Mouse (Mus musculus): ENCODE measurements around the gene Ngf. TPM values are rescaled to one million over a fixed set of nuclear protein-coding genes. Genes with fewer than 3 reads are reported as not detected.

The Ngf gene
- polyA plus RNA-seq, 1 experiment, result 1.1 TPM

GRCm38 (mm10) chr3:102500031-102500430 is 30.3 kb downstream of the Ngf start:
- no peak for TF ChIP-seq CTCF (IDR thresholded peaks at IDR 0.05; ENCODE audit: low read depth, low read length)
- TF ChIP-seq POLR2A (IDR thresholded peaks at IDR 0.05; ENCODE audit: insufficient read depth, low read length), result no peak
- no peak for TF ChIP-seq EP300 (IDR thresholded peaks at IDR 0.05; ENCODE audit: insufficient read depth, low read depth, low read length)
- no peaks in the 10 kb centered on the region for H3K27me3 ChIP-seq (ENCODE audit: control insufficient read depth, insufficient read depth, low read length, poor library complexity, severe bottlenecking)
- no peak overlapping the region for H3K27ac ChIP-seq (ENCODE audit: insufficient read depth, low read length)
- H3K9me3 ChIP-seq (replicated peaks; ENCODE audit: control insufficient read depth, insufficient read depth, low read length, poor library complexity, severe bottlenecking), result no peaks in the 10 kb centered on the region
- H3K4me1 ChIP-seq (ENCODE audit: control insufficient read depth, insufficient read depth, low read length), result no peaks in the 10 kb centered on the region
- H3K4me3 ChIP-seq (ENCODE audit: low read depth, low read length), result no peak overlapping the region
- H3K9ac ChIP-seq (ENCODE audit: low read depth, poor library complexity, severe bottlenecking), result no peak overlapping the region
- no peaks in the 10 kb centered on the region for H3K36me3 ChIP-seq (ENCODE audit: control insufficient read depth, insufficient read depth, low read length, poor library complexity, severe bottlenecking)

DNA sequence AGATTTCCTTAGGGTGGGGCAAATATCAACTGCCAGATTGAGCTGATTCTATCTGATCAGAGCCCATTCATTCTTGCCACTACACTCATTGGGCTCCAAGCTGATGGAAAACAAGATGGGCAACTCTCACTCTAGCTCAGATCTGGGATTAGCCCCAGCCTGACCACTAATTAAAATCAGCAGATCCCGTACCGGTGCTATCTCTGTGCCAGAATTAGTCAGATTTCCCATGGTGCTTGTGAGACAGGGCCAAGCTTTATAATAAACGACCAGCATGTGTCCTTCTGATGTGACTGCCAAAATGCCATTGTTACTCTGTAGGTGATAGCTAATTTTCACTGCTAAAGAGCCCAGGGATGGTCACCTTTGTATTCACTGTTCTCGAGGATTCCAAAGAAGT is 31.5 kb downstream of the Ngf start:
- H3K36me3 ChIP-seq (ENCODE audit: control insufficient read depth, insufficient read depth, low read length, poor library complexity, severe bottlenecking), result no peaks in the 10 kb centered on the region
- H3K27me3 ChIP-seq (ENCODE audit: control insufficient read depth, insufficient read depth, low read length, poor library complexity, severe bottlenecking), result no peaks in the 10 kb centered on the region
- H3K9me3 ChIP-seq (replicated peaks; ENCODE audit: control insufficient read depth, insufficient read depth, low read length, poor library complexity, severe bottlenecking), result no peaks in the 10 kb centered on the region
- H3K27ac ChIP-seq (ENCODE audit: insufficient read depth, low read length), result no peak overlapping the region
- H3K4me1 ChIP-seq (ENCODE audit: control insufficient read depth, insufficient read depth, low read length), result no peaks in the 10 kb centered on the region
- TF ChIP-seq EP300 (IDR thresholded peaks at IDR 0.05; ENCODE audit: insufficient read depth, low read depth, low read length) (no peak), CTCF (IDR thresholded peaks at IDR 0.05; ENCODE audit: low read depth, low read length) (no peak), POLR2A (IDR thresholded peaks at IDR 0.05; ENCODE audit: insufficient read depth, low read length) (no peak)
- H3K9ac ChIP-seq (ENCODE audit: low read depth, poor library complexity, severe bottlenecking), result no peak overlapping the region
- H3K4me3 ChIP-seq (ENCODE audit: low read depth, low read length), result no peak overlapping the region

DNA sequence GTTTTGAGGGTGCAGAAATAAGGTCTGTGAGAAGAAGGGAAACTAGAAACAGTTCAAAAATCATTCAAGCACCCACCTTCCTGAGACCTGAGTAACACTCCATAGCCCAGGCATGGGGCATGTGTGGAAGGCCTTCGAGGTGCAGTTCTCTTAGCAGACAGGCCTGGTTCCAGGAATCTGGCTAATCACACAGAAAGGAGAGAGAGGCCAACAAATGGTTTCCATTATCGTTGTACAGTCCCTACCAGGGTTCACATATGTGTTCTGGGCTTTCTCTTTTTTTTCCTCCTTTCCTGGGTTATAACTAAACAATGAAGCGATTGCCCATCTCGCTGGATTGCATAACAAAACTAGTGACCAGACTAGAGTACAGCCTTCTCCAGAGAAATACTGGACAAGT is 35.4 kb downstream of the Ngf start:
- TF ChIP-seq POLR2A (IDR thresholded peaks at IDR 0.05; ENCODE audit: insufficient read depth, low read length) (no peak), CTCF (IDR thresholded peaks at IDR 0.05; ENCODE audit: low read depth, low read length) (no peak), EP300 (IDR thresholded peaks at IDR 0.05; ENCODE audit: insufficient read depth, low read depth, low read length) (no peak)
- Histone ChIP-seq H3K27me3 (ENCODE audit: control insufficient read depth, insufficient read depth, low read length, poor library complexity, severe bottlenecking) (no peaks in the 10 kb centered on the region), H3K4me1 (ENCODE audit: control insufficient read depth, insufficient read depth, low read length) (no peaks in the 10 kb centered on the region), H3K27ac (ENCODE audit: insufficient read depth, low read length) (no peak overlapping the region), H3K9me3 (replicated peaks; ENCODE audit: control insufficient read depth, insufficient read depth, low read length, poor library complexity, severe bottlenecking) (no peaks in the 10 kb centered on the region), H3K4me3 (ENCODE audit: low read depth, low read length) (no peak overlapping the region), H3K9ac (ENCODE audit: low read depth, poor library complexity, severe bottlenecking) (no peak overlapping the region), H3K36me3 (ENCODE audit: control insufficient read depth, insufficient read depth, low read length, poor library complexity, severe bottlenecking) (no peaks in the 10 kb centered on the region)

DNA sequence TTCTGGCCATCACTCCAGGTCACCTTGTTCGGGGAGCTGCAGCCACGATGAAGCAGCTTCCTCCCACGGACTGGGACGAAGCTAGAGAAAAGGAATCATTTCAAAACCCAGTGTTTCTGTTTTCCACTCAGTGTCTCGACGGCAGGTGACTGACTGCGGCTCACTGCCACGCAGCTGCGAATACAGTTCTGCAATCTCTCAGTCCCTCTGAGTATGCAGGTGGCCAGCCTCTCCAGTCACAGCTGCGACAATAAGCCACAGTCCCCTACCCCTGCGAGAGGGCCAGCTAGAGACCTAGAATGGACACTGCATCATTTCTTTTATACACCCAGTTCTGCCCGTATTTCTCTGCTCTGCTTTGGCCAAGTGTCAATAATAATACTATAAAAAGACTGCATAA is 36.3 kb downstream of the Ngf start:
- H3K27ac ChIP-seq (ENCODE audit: insufficient read depth, low read length), result no peak overlapping the region

GRCm38 (mm10) chr3:102507666-102508260 is 38.0 kb downstream of the Ngf start:
- no peak for TF ChIP-seq CTCF (IDR thresholded peaks at IDR 0.05; ENCODE audit: low read depth, low read length)
- no peak for TF ChIP-seq POLR2A (IDR thresholded peaks at IDR 0.05; ENCODE audit: insufficient read depth, low read length)
- TF ChIP-seq EP300 (IDR thresholded peaks at IDR 0.05; ENCODE audit: insufficient read depth, low read depth, low read length), result no peak
- H3K9me3 ChIP-seq (replicated peaks; ENCODE audit: control insufficient read depth, insufficient read depth, low read length, poor library complexity, severe bottlenecking), result no peaks in the 10 kb centered on the region
- 0 out of 2 replicates have a peak, but pooled peaks cover 1% of the 10 kb centered on the region for H3K27me3 ChIP-seq (ENCODE audit: control insufficient read depth, insufficient read depth, low read length, poor library complexity, severe bottlenecking)
- no peak overlapping the region for H3K4me3 ChIP-seq (ENCODE audit: low read depth, low read length)
- no peaks in the 10 kb centered on the region for H3K36me3 ChIP-seq (ENCODE audit: control insufficient read depth, insufficient read depth, low read length, poor library complexity, severe bottlenecking)
- H3K27ac ChIP-seq (ENCODE audit: insufficient read depth, low read length), result no peak overlapping the region
- no peak overlapping the region for H3K9ac ChIP-seq (ENCODE audit: low read depth, poor library complexity, severe bottlenecking)
- H3K4me1 ChIP-seq (ENCODE audit: control insufficient read depth, insufficient read depth, low read length), result no peaks in the 10 kb centered on the region

More for the DNA sequence above, 36.3 kb downstream of the Ngf start:
- Histone ChIP-seq H3K27me3 (ENCODE audit: control insufficient read depth, insufficient read depth, low read length, poor library complexity, severe bottlenecking) (0 out of 2 replicates have a peak, but pooled peaks cover 1% of the 10 kb centered on the region), H3K4me1 (ENCODE audit: control insufficient read depth, insufficient read depth, low read length) (no peaks in the 10 kb centered on the region), H3K36me3 (ENCODE audit: control insufficient read depth, insufficient read depth, low read length, poor library complexity, severe bottlenecking) (no peaks in the 10 kb centered on the region), H3K9ac (ENCODE audit: low read depth, poor library complexity, severe bottlenecking) (no peak overlapping the region), H3K4me3 (ENCODE audit: low read depth, low read length) (no peak overlapping the region), H3K9me3 (replicated peaks; ENCODE audit: control insufficient read depth, insufficient read depth, low read length, poor library complexity, severe bottlenecking) (no peaks in the 10 kb centered on the region)
- TF ChIP-seq EP300 (IDR thresholded peaks at IDR 0.05; ENCODE audit: insufficient read depth, low read depth, low read length) (no peak), CTCF (IDR thresholded peaks at IDR 0.05; ENCODE audit: low read depth, low read length) (no peak), POLR2A (IDR thresholded peaks at IDR 0.05; ENCODE audit: insufficient read depth, low read length) (no peak)

GRCm38 (mm10) chr3:102508455-102508854 is 38.7 kb downstream of the Ngf start:
- no peaks in the 10 kb centered on the region for H3K4me1 ChIP-seq (ENCODE audit: control insufficient read depth, insufficient read depth, low read length)

More at GRCm38 (mm10) chr3:102508455-102508854, 38.7 kb downstream of the Ngf start:
- Histone ChIP-seq H3K9ac (ENCODE audit: low read depth, poor library complexity, severe bottlenecking) (no peak overlapping the region), H3K27ac (ENCODE audit: insufficient read depth, low read length) (no peak overlapping the region), H3K27me3 (ENCODE audit: control insufficient read depth, insufficient read depth, low read length, poor library complexity, severe bottlenecking) (0 out of 2 replicates have a peak, but pooled peaks cover 1% of the 10 kb centered on the region), H3K4me3 (ENCODE audit: low read depth, low read length) (no peak overlapping the region), H3K36me3 (ENCODE audit: control insufficient read depth, insufficient read depth, low read length, poor library complexity, severe bottlenecking) (no peaks in the 10 kb centered on the region), H3K9me3 (replicated peaks; ENCODE audit: control insufficient read depth, insufficient read depth, low read length, poor library complexity, severe bottlenecking) (no peaks in the 10 kb centered on the region)
- TF ChIP-seq CTCF (IDR thresholded peaks at IDR 0.05; ENCODE audit: low read depth, low read length) (no peak), EP300 (IDR thresholded peaks at IDR 0.05; ENCODE audit: insufficient read depth, low read depth, low read length) (no peak), POLR2A (IDR thresholded peaks at IDR 0.05; ENCODE audit: insufficient read depth, low read length) (no peak)

Measured in ES-Bruce4 (cell line).